Mouse (Mus musculus) lung, postnatal 0 days (tissue): ENCODE measurements around the gene B3galt6. TPM values are rescaled to one million over a fixed set of nuclear protein-coding genes. Genes with fewer than 3 reads are reported as not detected.

Experiments
- ATAC-seq: fragments of 200-750 bp; cut with Nextera tagmentation; 2 replicates; pipeline ENCODE4 v1.8.0; 2017; ENCODE audit warnings: moderate library complexity
- DNase-seq: peaks from one replicate; pipeline ENCODE4 v3.0.0-alpha.2; 2016; ENCODE audit warnings: low spot score
- H3K27ac ChIP-seq: fragments of 300-500 bp; sonication (generic); 2 replicates; pipeline ENCODE4 v1.5.1; 2014; ENCODE audit warnings: antibody characterized with exemption, mild to moderate bottlenecking, low read length, mixed read lengths
- H3K27me3 ChIP-seq: fragments of 300-500 bp; sonication (generic); replicated peaks from 2 replicates; pipeline ENCODE4 v1.6.1; 2014; ENCODE audit warnings: low read length, mixed read lengths; ENCODE audit not compliant: insufficient read depth
- H3K36me3 ChIP-seq: fragments of 300-500 bp; sonication (generic); 2 replicates; pipeline ENCODE4 v1.6.1; 2014; ENCODE audit warnings: low read length, mixed read lengths; ENCODE audit not compliant: insufficient read depth
- H3K4me1 ChIP-seq: fragments of 300-500 bp; sonication (generic); 2 replicates; pipeline ENCODE4 v1.6.1; 2014; ENCODE audit warnings: antibody characterized with exemption, low read depth, low read length, mixed read lengths; ENCODE audit not compliant: insufficient read depth
- H3K4me2 ChIP-seq: fragments of 300-500 bp; sonication (generic); replicated peaks from 2 replicates; pipeline ENCODE4 v1.6.1; 2014; ENCODE audit warnings: low read depth, mild to moderate bottlenecking, low read length, moderate library complexity, mixed read lengths
- H3K4me3 ChIP-seq: fragments of 300-500 bp; sonication (generic); 2 replicates; pipeline ENCODE4 v1.5.1; 2014; ENCODE audit warnings: low read depth, low read length
- H3K9ac ChIP-seq: fragments of 300-500 bp; sonication (generic); replicated peaks from 2 replicates; pipeline ENCODE4 v1.6.1; 2014; ENCODE audit warnings: low read depth, mild to moderate bottlenecking
- H3K9me3 ChIP-seq: fragments of 300-500 bp; sonication (generic); 2 replicates; pipeline ENCODE4 v1.6.1; 2016; ENCODE audit warnings: low read length, mixed read lengths
- CTCF ChIP-seq: IDR thresholded peaks from 2 replicates; pipeline ENCODE4 v1.5.1; 2016; ENCODE audit warnings: antibody characterized with exemption, mild to moderate bottlenecking
- EP300 ChIP-seq: IDR thresholded peaks from 2 replicates; pipeline ENCODE4 v1.6.1; 2016; ENCODE audit warnings: antibody characterized with exemption, mild to moderate bottlenecking, control low read depth
- WGBS: fragments of 180-500 bp; shearing (Covaris S2); extraction: QIAGEN DNeasy Blood & Tissue Kit; methylation state at CpG from one replicate; pipeline ENCODE4 v1.1.7; 2014; 5-methylcytosine and 5-hydroxymethylcytosine counted together
- polyA plus RNA-seq: library from polyadenylated mRNA; unstranded; fragments of >200 nt; fragmentation: Nextera tagmentation; extraction: Ambion mirVana; gene quantifications from 2 replicates; pipeline ENCODE4 v1.2.1, GENCODE M21; 2015

The B3galt6 gene
- polyA plus RNA-seq, 1 experiment from 2014 or later, result 6.8 TPM

- DNase-seq (peak; percentile 81), ATAC-seq (no peak; the same call in 1 of the 2 replicates)
- H3K27ac ChIP-seq, result peak overlapping the region; percentile 90
- peak overlapping the region; percentile 83 for H3K9ac ChIP-seq
- H3K4me2 ChIP-seq, result peak overlapping the region; percentile 90
- TF ChIP-seq EP300 (no peak), CTCF (no peak)
- no peaks in the 10 kb centered on the region for H3K9me3 ChIP-seq
- H3K36me3 ChIP-seq, result peaks cover 10% of the 10 kb centered on the region; the same call in 1 of the 2 replicates
- under 1% methylated on average over 17 of the region's 17 CpGs for WGBS
- no peaks in the 10 kb centered on the region for H3K27me3 ChIP-seq
- H3K4me3 ChIP-seq, result peak overlapping the region; percentile 99
- H3K4me1 ChIP-seq, result peaks cover 6% of the 10 kb centered on the region; the same call in 1 of the 2 replicates
Observed at GRCm38 (mm10) chr4:155944271-155944670, 48.2 kb downstream of the B3galt6 start.

- Histone ChIP-seq H3K36me3 (peaks cover 6% of the 10 kb centered on the region; the same call in 1 of the 2 replicates), H3K4me2 (peak within 1 kb of the TSS; percentile 90), H3K27me3 (no peaks in the 10 kb centered on the region), H3K9me3 (no peaks in the 10 kb centered on the region), H3K4me1 (peaks cover 6% of the 10 kb centered on the region; the same call in 1 of the 2 replicates), H3K27ac (peak within 1 kb of the TSS; percentile 90), H3K4me3 (peak within 1 kb of the TSS; percentile 99), H3K9ac (peak within 1 kb of the TSS; percentile 83)
- peak; percentile 99 for ATAC-seq
- peak; percentile 42; the same call in 1 of the 2 replicates for TF ChIP-seq EP300
- TF ChIP-seq CTCF, result peak; percentile 25; the same call in 1 of the 2 replicates
- peak; percentile 97 for DNase-seq
- WGBS, result under 1% methylated on average over 76 of the region's 85 CpGs
Observed at GRCm38 (mm10) chr4:155943534-155944249, 48.8 kb downstream of the B3galt6 start, which contains the start of gene Ube2j2. Gene Ube2j2 (plus strand): TSS chr4:155943831.

- DNase-seq, result peak; percentile 53
- Histone ChIP-seq H3K4me1 (peaks cover 6% of the 10 kb centered on the region; the same call in 1 of the 2 replicates), H3K9ac (peak overlapping the region; percentile 83), H3K27ac (peak overlapping the region; percentile 90), H3K4me2 (peak overlapping the region; percentile 90), H3K36me3 (0 out of 2 replicates have a peak, but pooled peaks cover 2% of the 10 kb centered on the region), H3K27me3 (no peaks in the 10 kb centered on the region), H3K4me3 (peak overlapping the region; percentile 99), H3K9me3 (no peaks in the 10 kb centered on the region)
- peak; percentile 24 for ATAC-seq
- 1% methylated on average over 16 of the region's 17 CpGs for WGBS
- TF ChIP-seq CTCF, result no peak
- TF ChIP-seq EP300, result no peak
Observed at GRCm38 (mm10) chr4:155943049-155943452, 49.4 kb downstream of the B3galt6 start.

Other genes with a start within 250 kb of the B3galt6 start
- gene Atad3a, start 231.6 kb downstream of the B3galt6 start, polyA plus RNA-seq, result 26.1 and 28.5 TPM in 2 replicates
- gene Vwa1, start 218.0 kb downstream of the B3galt6 start, polyA plus RNA-seq, result 6.5 and 7.0 TPM in 2 replicates
- gene Tmem88b, start 206.8 kb downstream of the B3galt6 start, polyA plus RNA-seq, result 0.13 and 0.31 TPM in 2 replicates
- gene Ankrd65, start 202.2 kb downstream of the B3galt6 start, polyA plus RNA-seq, result 6.0 and 6.6 TPM in 2 replicates
- 164 and 186 TPM in 2 replicates for gene Mrpl20, start 189.8 kb downstream of the B3galt6 start, polyA plus RNA-seq
- 110 and 122 TPM in 2 replicates for gene Ccnl2, start 180.2 kb downstream of the B3galt6 start, polyA plus RNA-seq
- 117 and 128 TPM in 2 replicates for gene Aurkaip1, start 161.4 kb downstream of the B3galt6 start, polyA plus RNA-seq
- 321 and 330 TPM in 2 replicates for gene Mxra8, start 153.0 kb downstream of the B3galt6 start, polyA plus RNA-seq
- 9.1 and 11.9 TPM in 2 replicates for gene Dvl1, start 145.2 kb downstream of the B3galt6 start, polyA plus RNA-seq
- gene Tas1r3, start 129.3 kb downstream of the B3galt6 start, polyA plus RNA-seq, result 0.19 and 0.25 TPM in 2 replicates
- 10.8 and 13.8 TPM in 2 replicates for gene Cptp, start 123.2 kb downstream of the B3galt6 start, polyA plus RNA-seq
- 31.7 and 34.8 TPM in 2 replicates for gene Ints11, start 123.1 kb downstream of the B3galt6 start, polyA plus RNA-seq
- gene Pusl1, start 100.9 kb downstream of the B3galt6 start, polyA plus RNA-seq, result 29.3 and 29.9 TPM in 2 replicates
- 12.7 and 13.4 TPM in 2 replicates for gene Acap3, start 100.8 kb downstream of the B3galt6 start, polyA plus RNA-seq
- gene Ube2j2, start 48.8 kb downstream of the B3galt6 start, polyA plus RNA-seq, result 66.6 and 67.0 TPM in 2 replicates
- 30.6 and 36.2 TPM in 2 replicates for gene C1qtnf12, start 30.3 kb downstream of the B3galt6 start, polyA plus RNA-seq
- 155 and 166 TPM in 2 replicates for gene Sdf4, start 223 bp upstream of the B3galt6 start, polyA plus RNA-seq
- 4.9 and 5.2 TPM in 2 replicates for gene Tnfrsf4, start 21.2 kb upstream of the B3galt6 start, polyA plus RNA-seq
- 1.6 and 1.9 TPM in 2 replicates for gene Tnfrsf18, start 33.5 kb upstream of the B3galt6 start, polyA plus RNA-seq
- gene Ttll10, start 66.8 kb upstream of the B3galt6 start, polyA plus RNA-seq, result 2.1 and 2.5 TPM in 2 replicates
- gene 9430015G10Rik, start 117.3 kb upstream of the B3galt6 start, polyA plus RNA-seq, result 5.9 and 6.8 TPM in 2 replicates
- 0.07 TPM in 1 of 2 replicates, not detected in the other for gene Rnf223, start 137.9 kb upstream of the B3galt6 start, polyA plus RNA-seq
- 70.1 and 85.7 TPM in 2 replicates for gene Agrn, start 204.8 kb upstream of the B3galt6 start, polyA plus RNA-seq
- 11.8 and 13.8 TPM in 2 replicates for gene Isg15, start 208.2 kb upstream of the B3galt6 start, polyA plus RNA-seq
- 4.0 and 5.1 TPM in 2 replicates for gene AW011738, start 210.7 kb upstream of the B3galt6 start, polyA plus RNA-seq
- 0.46 and 0.56 TPM in 2 replicates for gene Perm1, start 223.2 kb upstream of the B3galt6 start, polyA plus RNA-seq
- 11.2 and 12.7 TPM in 2 replicates for gene Plekhn1, start 242.2 kb upstream of the B3galt6 start, polyA plus RNA-seq
- gene Noc2l, start 243.4 kb upstream of the B3galt6 start, polyA plus RNA-seq, result 18.7 and 19.8 TPM in 2 replicates